Mouse (Mus musculus): ENCODE data around the gene Rbm3. TPM values are rescaled to one million over a fixed set of nuclear protein-coding genes. Genes with fewer than 3 reads are reported as not detected.

Rbm3 gene
- polyA plus RNA-seq, 1 experiment from 2014 or later, result 486 TPM

DNA sequence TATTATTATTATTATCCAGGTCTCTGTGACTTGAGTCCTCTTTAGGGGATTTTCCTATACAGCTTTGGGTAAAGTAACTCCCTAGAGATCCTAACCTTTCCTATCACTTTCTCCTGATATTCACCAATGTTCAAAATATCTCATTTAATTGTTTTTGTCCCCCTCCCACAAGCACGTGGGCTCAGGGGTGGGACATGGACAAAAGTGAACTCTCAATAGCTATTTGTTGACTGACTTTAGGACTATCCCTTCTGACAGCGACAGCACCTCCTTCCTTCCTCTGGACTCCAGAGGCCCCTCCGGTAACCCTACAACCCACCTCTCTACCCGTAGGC, 29.5 kb upstream of the Rbm3 start:
- no peak for ATAC-seq (ENCODE audit: low read depth)
- H3K4me1 ChIP-seq (replicated peaks; ENCODE audit: control insufficient read depth, insufficient read depth, low read length), result peaks cover 2% of the 10 kb centered on the region; the same call in 1 of the 2 replicates
- H3K9me3 ChIP-seq (ENCODE audit: control insufficient read depth, low read length), result no peaks in the 10 kb centered on the region
- H3K4me2 ChIP-seq (ENCODE audit: low read depth, low read length), result peak overlapping the region; percentile 60
- 10% methylated on average over 4 of the region's 4 CpGs for WGBS
- no peaks in the 10 kb centered on the region for H3K27me3 ChIP-seq (ENCODE audit: control insufficient read depth, insufficient read depth, low read depth, low read length)
- peak overlapping the region; percentile 68 for H3K4me3 ChIP-seq (ENCODE audit: low read length)
- H3K36me3 ChIP-seq (ENCODE audit: control insufficient read depth, insufficient read depth, low read length), result no peaks in the 10 kb centered on the region
- peak overlapping the region; percentile 72 for H3K9ac ChIP-seq (ENCODE audit: low read length)
- H3K27ac ChIP-seq (ENCODE audit: low read length), result no peak overlapping the region

DNA sequence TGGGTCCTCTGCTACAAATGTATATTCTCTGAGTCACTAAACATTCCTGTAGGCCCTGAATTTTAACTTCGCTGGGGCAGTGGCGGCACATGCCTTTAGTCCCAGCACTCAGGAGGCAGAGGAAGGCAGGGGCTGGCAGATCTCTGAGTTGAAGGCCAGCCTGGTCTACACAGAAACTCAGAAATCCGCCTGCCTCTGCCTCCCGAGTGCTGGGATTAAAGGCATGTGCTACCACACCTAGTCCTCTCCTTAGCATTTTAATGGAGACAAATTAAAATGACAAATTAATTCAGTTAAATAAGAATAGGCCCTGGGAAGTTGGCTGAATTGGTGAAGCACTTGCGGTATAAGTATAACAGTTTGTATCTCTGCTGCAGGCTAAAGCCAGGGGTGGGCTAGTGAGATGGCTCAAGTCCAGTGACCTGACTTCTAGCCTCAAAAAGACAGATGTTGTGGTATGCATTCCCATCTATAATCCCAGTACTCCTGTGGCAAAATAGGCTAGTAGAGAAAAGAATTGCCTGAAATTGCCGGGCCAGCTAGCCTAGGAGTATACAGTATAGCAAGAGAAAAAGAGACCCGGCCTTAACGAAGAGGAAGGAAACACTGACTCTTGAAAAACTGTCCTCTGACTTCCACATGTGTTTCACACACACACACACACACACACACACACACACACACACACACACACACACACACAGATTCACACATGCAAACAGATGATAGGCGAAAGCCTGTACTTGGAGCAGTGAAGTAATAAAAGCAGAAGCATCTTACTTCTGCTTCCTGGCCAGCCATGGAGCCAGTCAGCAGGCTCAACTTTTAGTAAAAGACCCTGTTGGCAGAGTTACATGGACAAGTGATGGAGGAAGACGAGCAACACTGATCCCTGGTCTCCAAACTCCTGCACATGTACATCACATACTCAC, 22.3 kb upstream of the Rbm3 start:
- Histone ChIP-seq H3K4me1 (replicated peaks; ENCODE audit: control insufficient read depth, insufficient read depth, low read length) (no peaks in the 10 kb centered on the region), H3K4me2 (ENCODE audit: low read depth, low read length) (no peak overlapping the region), H3K9ac (ENCODE audit: low read length) (no peak overlapping the region), H3K27me3 (ENCODE audit: control insufficient read depth, insufficient read depth, low read depth, low read length) (no peaks in the 10 kb centered on the region), H3K9me3 (ENCODE audit: control insufficient read depth, low read length) (no peaks in the 10 kb centered on the region), H3K4me3 (ENCODE audit: low read length) (no peak overlapping the region), H3K36me3 (ENCODE audit: control insufficient read depth, insufficient read depth, low read length) (no peaks in the 10 kb centered on the region), H3K27ac (ENCODE audit: low read length) (no peak overlapping the region)
- ATAC-seq (ENCODE audit: low read depth), result no peak
- 82% methylated on average over 10 of the region's 10 CpGs for WGBS

- H3K9ac ChIP-seq (ENCODE audit: low read length), result no peak overlapping the region
- WGBS, result 90% methylated on average over 4 of the region's 4 CpGs
- no peaks in the 10 kb centered on the region for H3K9me3 ChIP-seq (ENCODE audit: control insufficient read depth, low read length)
- no peaks in the 10 kb centered on the region for H3K4me1 ChIP-seq (replicated peaks; ENCODE audit: control insufficient read depth, insufficient read depth, low read length)
- no peak overlapping the region for H3K4me3 ChIP-seq (ENCODE audit: low read length)
- no peak for ATAC-seq (ENCODE audit: low read depth)
- no peaks in the 10 kb centered on the region for H3K27me3 ChIP-seq (ENCODE audit: control insufficient read depth, insufficient read depth, low read depth, low read length)
- H3K27ac ChIP-seq (ENCODE audit: low read length), result no peak overlapping the region
- no peaks in the 10 kb centered on the region for H3K36me3 ChIP-seq (ENCODE audit: control insufficient read depth, insufficient read depth, low read length)
- no peak overlapping the region for H3K4me2 ChIP-seq (ENCODE audit: low read depth, low read length)
Observed at GRCm38 (mm10) chrX:8164471-8164870, 18.8 kb upstream of the Rbm3 start.

DNA sequence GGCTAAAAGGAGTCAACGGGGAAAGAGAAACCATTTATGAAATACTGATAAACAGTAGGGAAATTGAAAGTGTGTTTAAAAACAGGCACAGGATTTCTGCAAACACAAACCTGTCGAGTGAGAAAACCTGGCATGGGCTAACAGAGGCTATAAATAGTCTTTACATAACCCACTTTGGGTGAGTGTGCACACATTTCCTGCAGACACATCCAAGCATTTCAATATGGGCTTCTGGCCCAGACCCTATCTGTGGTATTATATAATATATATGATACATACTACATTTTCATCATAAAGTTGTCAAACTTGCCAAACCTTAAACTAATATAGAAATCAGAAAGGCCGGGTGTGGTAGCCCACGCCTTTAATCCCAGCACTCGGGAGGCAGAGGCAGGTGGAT, 17.4 kb upstream of the Rbm3 start:
- H3K4me1 ChIP-seq (replicated peaks; ENCODE audit: control insufficient read depth, insufficient read depth, low read length), result no peaks in the 10 kb centered on the region
- no peak overlapping the region for H3K4me3 ChIP-seq (ENCODE audit: low read length)
- no peak overlapping the region for H3K27ac ChIP-seq (ENCODE audit: low read length)
- no peak for ATAC-seq (ENCODE audit: low read depth)
- H3K27me3 ChIP-seq (ENCODE audit: control insufficient read depth, insufficient read depth, low read depth, low read length), result no peaks in the 10 kb centered on the region
- WGBS, result 67% methylated on average over 5 of the region's 5 CpGs
- H3K36me3 ChIP-seq (ENCODE audit: control insufficient read depth, insufficient read depth, low read length), result no peaks in the 10 kb centered on the region
- H3K9me3 ChIP-seq (ENCODE audit: control insufficient read depth, low read length), result no peaks in the 10 kb centered on the region
- H3K9ac ChIP-seq (ENCODE audit: low read length), result no peak overlapping the region
- no peak overlapping the region for H3K4me2 ChIP-seq (ENCODE audit: low read depth, low read length)

DNA sequence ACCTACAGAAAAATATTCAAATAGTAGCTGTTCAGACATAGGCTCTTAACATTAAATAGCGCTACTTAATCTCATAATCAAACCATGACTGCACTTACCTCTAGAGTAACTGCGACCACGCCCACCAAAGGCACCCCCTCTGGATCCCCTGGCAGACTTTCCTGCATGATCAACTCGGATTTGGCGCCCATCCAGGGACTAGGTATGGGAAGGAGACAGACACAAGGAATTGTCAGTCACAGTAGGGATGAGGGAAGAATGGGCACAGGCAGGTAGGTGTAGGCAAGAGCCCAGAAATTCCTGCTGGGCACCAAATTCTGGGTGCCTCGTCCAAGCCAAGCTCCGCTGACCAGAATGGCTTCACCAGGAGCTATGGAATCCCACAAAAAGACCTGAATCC, 1.9 kb downstream of the Rbm3 start:
- Histone ChIP-seq H3K4me3 (ENCODE audit: low read length) (peak overlapping the region; percentile 58), H3K9me3 (ENCODE audit: control insufficient read depth, low read length) (no peaks in the 10 kb centered on the region), H3K36me3 (ENCODE audit: control insufficient read depth, insufficient read depth, low read length) (peaks cover 12% of the 10 kb centered on the region), H3K4me1 (replicated peaks; ENCODE audit: control insufficient read depth, insufficient read depth, low read length) (peaks cover 6% of the 10 kb centered on the region; the same call in 1 of the 2 replicates), H3K4me2 (ENCODE audit: low read depth, low read length) (peak overlapping the region; percentile 79), H3K27me3 (ENCODE audit: control insufficient read depth, insufficient read depth, low read depth, low read length) (no peaks in the 10 kb centered on the region), H3K9ac (ENCODE audit: low read length) (peak overlapping the region; percentile 72), H3K27ac (ENCODE audit: low read length) (no peak overlapping the region)
- ATAC-seq (ENCODE audit: low read depth), result no peak
- 61% methylated on average over 7 of the region's 7 CpGs for WGBS

- Histone ChIP-seq H3K9ac (ENCODE audit: low read length) (no peak overlapping the region), H3K9me3 (ENCODE audit: control insufficient read depth, low read length) (no peaks in the 10 kb centered on the region), H3K27me3 (ENCODE audit: control insufficient read depth, insufficient read depth, low read depth, low read length) (no peaks in the 10 kb centered on the region), H3K36me3 (ENCODE audit: control insufficient read depth, insufficient read depth, low read length) (peaks cover 16% of the 10 kb centered on the region), H3K4me1 (replicated peaks; ENCODE audit: control insufficient read depth, insufficient read depth, low read length) (peaks cover 6% of the 10 kb centered on the region; the same call in 1 of the 2 replicates), H3K4me3 (ENCODE audit: low read length) (no peak overlapping the region), H3K4me2 (ENCODE audit: low read depth, low read length) (no peak overlapping the region), H3K27ac (ENCODE audit: low read length) (no peak overlapping the region)
- WGBS, result 76% methylated on average over 7 of the region's 7 CpGs
- ATAC-seq (ENCODE audit: low read depth), result no peak
Observed at GRCm38 (mm10) chrX:8142948-8143347, 2.7 kb downstream of the Rbm3 start.

- Histone ChIP-seq H3K4me3 (ENCODE audit: low read length) (no peak overlapping the region), H3K4me2 (ENCODE audit: low read depth, low read length) (no peak overlapping the region), H3K27ac (ENCODE audit: low read length) (no peak overlapping the region), H3K27me3 (ENCODE audit: control insufficient read depth, insufficient read depth, low read depth, low read length) (no peaks in the 10 kb centered on the region), H3K4me1 (replicated peaks; ENCODE audit: control insufficient read depth, insufficient read depth, low read length) (peaks cover 6% of the 10 kb centered on the region; the same call in 1 of the 2 replicates), H3K9me3 (ENCODE audit: control insufficient read depth, low read length) (no peaks in the 10 kb centered on the region), H3K36me3 (ENCODE audit: control insufficient read depth, insufficient read depth, low read length) (peaks cover 18% of the 10 kb centered on the region), H3K9ac (ENCODE audit: low read length) (no peak overlapping the region)
- WGBS, result 62% methylated on average over 3 of the region's 3 CpGs
- no peak for ATAC-seq (ENCODE audit: low read depth)
Observed at GRCm38 (mm10) chrX:8141058-8141457, 4.6 kb downstream of the Rbm3 start.

GRCm38 (mm10) chrX:8140446-8140845, 5.2 kb downstream of the Rbm3 start:
- Histone ChIP-seq H3K36me3 (ENCODE audit: control insufficient read depth, insufficient read depth, low read length) (peaks cover 18% of the 10 kb centered on the region), H3K27ac (ENCODE audit: low read length) (no peak overlapping the region), H3K9me3 (ENCODE audit: control insufficient read depth, low read length) (no peaks in the 10 kb centered on the region), H3K4me2 (ENCODE audit: low read depth, low read length) (no peak overlapping the region), H3K27me3 (ENCODE audit: control insufficient read depth, insufficient read depth, low read depth, low read length) (no peaks in the 10 kb centered on the region), H3K4me1 (replicated peaks; ENCODE audit: control insufficient read depth, insufficient read depth, low read length) (peaks cover 6% of the 10 kb centered on the region; the same call in 1 of the 2 replicates), H3K9ac (ENCODE audit: low read length) (no peak overlapping the region), H3K4me3 (ENCODE audit: low read length) (no peak overlapping the region)
- no peak for ATAC-seq (ENCODE audit: low read depth)
- WGBS, result 92% methylated on average over 2 of the region's 2 CpGs

- no peak for ATAC-seq (ENCODE audit: low read depth)
- no peak overlapping the region for H3K27ac ChIP-seq (ENCODE audit: low read length)
- H3K36me3 ChIP-seq (ENCODE audit: control insufficient read depth, insufficient read depth, low read length), result peaks cover 18% of the 10 kb centered on the region
- H3K9ac ChIP-seq (ENCODE audit: low read length), result no peak overlapping the region
- no peaks in the 10 kb centered on the region for H3K27me3 ChIP-seq (ENCODE audit: control insufficient read depth, insufficient read depth, low read depth, low read length)
- no peaks in the 10 kb centered on the region for H3K9me3 ChIP-seq (ENCODE audit: control insufficient read depth, low read length)
- H3K4me3 ChIP-seq (ENCODE audit: low read length), result no peak overlapping the region
- peaks cover 6% of the 10 kb centered on the region; the same call in 1 of the 2 replicates for H3K4me1 ChIP-seq (replicated peaks; ENCODE audit: control insufficient read depth, insufficient read depth, low read length)
- H3K4me2 ChIP-seq (ENCODE audit: low read depth, low read length), result no peak overlapping the region
- WGBS, result 15% methylated on average over 1 of the region's 1 CpGs
Observed at GRCm38 (mm10) chrX:8139480-8139879, 6.2 kb downstream of the Rbm3 start.

All from lung, embryonic 16.5 days (tissue).